Mouse (Mus musculus) neural tube, embryonic 13.5 days (tissue): ENCODE results near the gene Cep170b. TPM values are rescaled to one million over a fixed set of nuclear protein-coding genes. Genes with fewer than 3 reads are reported as not detected.

Experiments used
- ATAC-seq: fragments of 200-750 bp; cut with Nextera tagmentation; 2 replicates; pipeline ENCODE4 v1.8.0; 2017; ENCODE audit warnings: low read depth, mild to moderate bottlenecking, moderate TSS enrichment, moderate library complexity
- H3K27ac ChIP-seq: fragments of 300-500 bp; sonication (generic); replicated peaks from 2 replicates; pipeline ENCODE4 v1.5.1; 2015; ENCODE audit warnings: moderate library complexity, mild to moderate bottlenecking, inconsistent platforms
- H3K27me3 ChIP-seq: fragments of 300-500 bp; sonication (generic); 2 replicates; pipeline ENCODE4 v1.6.1; 2015; ENCODE audit warnings: mild to moderate bottlenecking, inconsistent platforms
- H3K36me3 ChIP-seq: fragments of 300-500 bp; sonication (generic); 2 replicates; pipeline ENCODE4 v1.6.1; 2015; ENCODE audit warnings: mild to moderate bottlenecking, inconsistent platforms
- H3K4me1 ChIP-seq: fragments of 300-500 bp; sonication (generic); replicated peaks from 2 replicates; pipeline ENCODE4 v1.6.1; 2015; ENCODE audit warnings: inconsistent platforms
- H3K4me2 ChIP-seq: fragments of 300-500 bp; sonication (generic); 2 replicates; pipeline ENCODE4 v1.6.1; 2015; ENCODE audit warnings: inconsistent platforms, mild to moderate bottlenecking, moderate library complexity
- H3K4me3 ChIP-seq: fragments of 300-500 bp; sonication (generic); 2 replicates; pipeline ENCODE4 v1.5.1; 2015; ENCODE audit warnings: mild to moderate bottlenecking, inconsistent platforms
- H3K9ac ChIP-seq: fragments of 300-500 bp; sonication (generic); 2 replicates; pipeline ENCODE4 v1.6.1; 2015; ENCODE audit warnings: moderate library complexity, mild to moderate bottlenecking, inconsistent platforms
- H3K9me3 ChIP-seq: fragments of 300-500 bp; sonication (generic); 2 replicates; pipeline ENCODE4 v1.6.1; 2016; ENCODE audit warnings: inconsistent platforms
- WGBS: fragments of 180-500 bp; shearing (Covaris S2); methylation state at CpG from one replicate; pipeline ENCODE4 v1.1.7; 2015; 5-methylcytosine and 5-hydroxymethylcytosine counted together
- polyA plus RNA-seq: library from polyadenylated mRNA; unstranded; fragments of >200 nt; fragmentation: Nextera tagmentation; extraction: Ambion mirVana; gene quantifications from 2 replicates; pipeline ENCODE4 v1.2.1, GENCODE M21; 2015

The Cep170b gene
- polyA plus RNA-seq, 1 experiment from 2014 or later, result 26.9 TPM

GRCm38 (mm10) chr12:112679027-112679996 lies 40.9 kb upstream of the Cep170b start:
- peak overlapping the region; percentile 92 for H3K4me2 ChIP-seq
- peak overlapping the region; percentile 52 for H3K4me3 ChIP-seq
- no peaks in the 10 kb centered on the region for H3K36me3 ChIP-seq
- 3% methylated on average over 75 of the region's 87 CpGs for WGBS
- H3K4me1 ChIP-seq, result peaks cover 48% of the 10 kb centered on the region
- peak overlapping the region; percentile 69 for H3K9ac ChIP-seq
- H3K27me3 ChIP-seq, result peaks cover 42% of the 10 kb centered on the region
- H3K27ac ChIP-seq, result no peak overlapping the region
- H3K9me3 ChIP-seq, result no peaks in the 10 kb centered on the region
- ATAC-seq, result peak; percentile 33; the same call in 1 of the 2 replicates

GRCm38 (mm10) chr12:112683351-112683750 lies 36.9 kb upstream of the Cep170b start:
- Histone ChIP-seq H3K4me3 (no peak overlapping the region), H3K36me3 (no peaks in the 10 kb centered on the region), H3K4me1 (peaks cover 20% of the 10 kb centered on the region), H3K27ac (no peak overlapping the region), H3K27me3 (peaks cover 28% of the 10 kb centered on the region), H3K9me3 (no peaks in the 10 kb centered on the region), H3K9ac (no peak overlapping the region), H3K4me2 (no peak overlapping the region)
- WGBS, result 42% methylated on average over 7 of the region's 7 CpGs
- ATAC-seq, result no peak

- no peak overlapping the region for H3K4me3 ChIP-seq
- H3K27ac ChIP-seq, result no peak overlapping the region
- no peaks in the 10 kb centered on the region for H3K9me3 ChIP-seq
- H3K4me2 ChIP-seq, result no peak overlapping the region
- 80% methylated on average over 15 of the region's 15 CpGs for WGBS
- ATAC-seq, result no peak
- H3K36me3 ChIP-seq, result no peaks in the 10 kb centered on the region
- no peaks in the 10 kb centered on the region for H3K27me3 ChIP-seq
- peaks cover 9% of the 10 kb centered on the region for H3K4me1 ChIP-seq
- no peak overlapping the region for H3K9ac ChIP-seq
Observed at GRCm38 (mm10) chr12:112688458-112688857, 31.8 kb upstream of the Cep170b start.

- WGBS, result 3% methylated on average over 54 of the region's 54 CpGs
- Histone ChIP-seq H3K36me3 (no peaks in the 10 kb centered on the region), H3K4me3 (peak overlapping the region; percentile 76), H3K9me3 (no peaks in the 10 kb centered on the region), H3K27me3 (peaks cover 7% of the 10 kb centered on the region; the same call in 1 of the 2 replicates), H3K9ac (peak overlapping the region; percentile 96), H3K4me1 (peaks cover 19% of the 10 kb centered on the region), H3K27ac (peak overlapping the region; percentile 95), H3K4me2 (peak overlapping the region; percentile 95)
- peak; percentile 96 for ATAC-seq
Observed at GRCm38 (mm10) chr12:112693185-112694126, 26.8 kb upstream of the Cep170b start.

GRCm38 (mm10) chr12:112694127-112694475 lies 26.2 kb upstream of the Cep170b start:
- Histone ChIP-seq H3K9me3 (no peaks in the 10 kb centered on the region), H3K27me3 (peaks cover 7% of the 10 kb centered on the region; the same call in 1 of the 2 replicates), H3K9ac (peak overlapping the region; percentile 96), H3K27ac (peak overlapping the region; percentile 95), H3K4me2 (peak overlapping the region; percentile 95), H3K36me3 (no peaks in the 10 kb centered on the region), H3K4me1 (peaks cover 19% of the 10 kb centered on the region), H3K4me3 (peak overlapping the region; percentile 76)
- ATAC-seq, result no peak
- 78% methylated on average over 10 of the region's 10 CpGs for WGBS

GRCm38 (mm10) chr12:112696806-112697425 lies 23.3 kb upstream of the Cep170b start:
- H3K27me3 ChIP-seq, result peaks cover 17% of the 10 kb centered on the region
- WGBS, result 81% methylated on average over 3 of the region's 3 CpGs
- no peak overlapping the region for H3K27ac ChIP-seq
- no peak for ATAC-seq
- H3K36me3 ChIP-seq, result no peaks in the 10 kb centered on the region
- no peaks in the 10 kb centered on the region for H3K9me3 ChIP-seq
- peaks cover 35% of the 10 kb centered on the region for H3K4me1 ChIP-seq
- H3K4me3 ChIP-seq, result no peak overlapping the region
- H3K9ac ChIP-seq, result no peak overlapping the region
- H3K4me2 ChIP-seq, result no peak overlapping the region

- H3K4me2 ChIP-seq, result peak overlapping the region; percentile 18
- peaks cover 23% of the 10 kb centered on the region for H3K27me3 ChIP-seq
- H3K9me3 ChIP-seq, result no peaks in the 10 kb centered on the region
- H3K36me3 ChIP-seq, result no peaks in the 10 kb centered on the region
- H3K4me3 ChIP-seq, result no peak overlapping the region; the same call in 1 of the 2 replicates
- WGBS, result 11% methylated on average over 15 of the region's 15 CpGs
- H3K27ac ChIP-seq, result peak overlapping the region; percentile 20
- peaks cover 16% of the 10 kb centered on the region for H3K4me1 ChIP-seq
- peak; percentile 57; the same call in 1 of the 2 replicates for ATAC-seq
- H3K9ac ChIP-seq, result peak overlapping the region; percentile 44; the same call in 1 of the 2 replicates
Observed at GRCm38 (mm10) chr12:112700522-112700921, 19.7 kb upstream of the Cep170b start.

- no peak overlapping the region for H3K27ac ChIP-seq
- ATAC-seq, result no peak
- WGBS, result 72% methylated on average over 6 of the region's 6 CpGs
Observed at GRCm38 (mm10) chr12:112702374-112703320, 17.6 kb upstream of the Cep170b start.

GRCm38 (mm10) chr12:112706704-112707572 lies 13.3 kb upstream of the Cep170b start:
- 13% methylated on average over 32 of the region's 32 CpGs for WGBS
- peak; percentile 82 for ATAC-seq
- Histone ChIP-seq H3K4me1 (peaks cover 10% of the 10 kb centered on the region), H3K27ac (no peak overlapping the region), H3K9ac (peak overlapping the region; percentile 51; the same call in 1 of the 2 replicates), H3K4me3 (peak overlapping the region; percentile 11; the same call in 1 of the 2 replicates), H3K27me3 (peaks cover 34% of the 10 kb centered on the region), H3K4me2 (peak overlapping the region; percentile 37), H3K9me3 (no peaks in the 10 kb centered on the region), H3K36me3 (no peaks in the 10 kb centered on the region)

More at GRCm38 (mm10) chr12:112702374-112703320, 17.6 kb upstream of the Cep170b start:
- Histone ChIP-seq H3K9me3 (no peaks in the 10 kb centered on the region), H3K36me3 (no peaks in the 10 kb centered on the region), H3K4me1 (peaks cover 26% of the 10 kb centered on the region), H3K27me3 (peaks cover 29% of the 10 kb centered on the region), H3K9ac (no peak overlapping the region), H3K4me3 (no peak overlapping the region), H3K4me2 (no peak overlapping the region)

GRCm38 (mm10) chr12:112707573-112707869 lies 12.7 kb upstream of the Cep170b start:
- peak overlapping the region; percentile 37; the same call in 1 of the 2 replicates for H3K4me2 ChIP-seq
- H3K4me1 ChIP-seq, result peaks cover 10% of the 10 kb centered on the region
- 27% methylated on average over 8 of the region's 8 CpGs for WGBS
- no peak overlapping the region; the same call in 1 of the 2 replicates for H3K4me3 ChIP-seq
- H3K36me3 ChIP-seq, result no peaks in the 10 kb centered on the region
- no peaks in the 10 kb centered on the region for H3K9me3 ChIP-seq
- H3K27ac ChIP-seq, result no peak overlapping the region
- peaks cover 28% of the 10 kb centered on the region for H3K27me3 ChIP-seq
- ATAC-seq, result peak; percentile 57
- H3K9ac ChIP-seq, result peak overlapping the region; percentile 47; the same call in 1 of the 2 replicates
